Mouse (Mus musculus): ENCODE data around the gene Gm19935. TPM values are rescaled to one million over a fixed set of nuclear protein-coding genes. Genes with fewer than 3 reads are reported as not detected.
A peak's percentile ranks its signal among the peaks of the same experiment; 100 is the strongest.

Gene Gm19935
- total RNA-seq, 2 experiments from 2014 or later, result 1.9 to 3.5 TPM

DNA sequence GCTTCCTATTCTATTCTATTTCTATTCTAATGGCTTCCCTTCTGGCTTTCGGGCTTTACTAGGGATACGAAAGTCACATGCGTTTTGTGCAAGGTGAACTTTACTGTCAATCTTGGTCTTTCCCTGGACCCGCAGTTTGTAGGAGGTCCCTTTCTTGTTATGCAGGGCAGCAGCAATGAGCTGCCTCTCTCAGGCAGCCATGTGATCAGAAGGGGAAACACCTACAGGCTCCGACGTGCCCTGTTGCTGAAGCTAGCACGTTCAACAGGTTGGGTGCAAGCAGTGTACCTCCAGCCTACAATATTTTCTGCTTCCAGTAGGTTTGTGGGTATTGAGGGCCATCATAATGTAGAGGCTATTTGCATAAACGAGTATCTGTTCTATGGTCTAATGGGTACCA, 13.8 kb upstream of the Gm19935 start:
- no peak for DNase-seq (ENCODE audit: low spot score in 2 of 2)

DNA sequence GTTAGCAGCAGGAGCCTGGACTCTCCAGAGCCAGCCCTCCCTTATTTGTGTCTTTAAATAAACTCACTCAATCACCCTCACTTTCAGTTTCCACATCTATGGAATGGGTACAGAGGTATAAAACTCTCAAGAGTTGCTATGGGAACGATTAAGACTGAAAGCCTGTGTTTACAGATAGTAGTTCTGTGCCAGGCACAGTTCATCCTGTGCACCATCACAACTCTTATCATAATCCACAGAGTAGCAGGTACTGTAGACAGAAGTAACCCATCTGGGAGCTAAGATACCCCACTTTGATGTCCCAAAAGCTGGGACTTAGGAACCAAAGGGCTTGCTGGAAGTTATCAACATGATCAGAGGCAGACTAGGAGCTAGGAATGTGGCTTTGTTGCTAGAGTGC, 12.6 kb upstream of the Gm19935 start:
- no peak for DNase-seq (ENCODE audit: low spot score in 2 of 2)

- DNase-seq (ENCODE audit: low spot score in 2 of 2), result no peak
Measured at GRCm38 (mm10) chr8:90828987-90829740, 12.0 kb upstream of the Gm19935 start.

- DNase-seq (ENCODE audit: low spot score in 2 of 2), result peak; percentile 99
Measured at GRCm38 (mm10) chr8:90828181-90828986, 11.2 kb upstream of the Gm19935 start, which contains the start of gene Chd9. Chd9 (plus strand) TSS chr8:90828352.

- DNase-seq (ENCODE audit: low spot score in 2 of 2), result no peak
Measured at GRCm38 (mm10) chr8:90825459-90825871, 8.3 kb upstream of the Gm19935 start.

- no peak for DNase-seq (ENCODE audit: low spot score in 2 of 2)
Measured at GRCm38 (mm10) chr8:90822443-90822842, 5.2 kb upstream of the Gm19935 start.

GRCm38 (mm10) chr8:90820321-90820696, 3.1 kb upstream of the Gm19935 start:
- no peak for DNase-seq (ENCODE audit: low spot score in 2 of 2)

DNA sequence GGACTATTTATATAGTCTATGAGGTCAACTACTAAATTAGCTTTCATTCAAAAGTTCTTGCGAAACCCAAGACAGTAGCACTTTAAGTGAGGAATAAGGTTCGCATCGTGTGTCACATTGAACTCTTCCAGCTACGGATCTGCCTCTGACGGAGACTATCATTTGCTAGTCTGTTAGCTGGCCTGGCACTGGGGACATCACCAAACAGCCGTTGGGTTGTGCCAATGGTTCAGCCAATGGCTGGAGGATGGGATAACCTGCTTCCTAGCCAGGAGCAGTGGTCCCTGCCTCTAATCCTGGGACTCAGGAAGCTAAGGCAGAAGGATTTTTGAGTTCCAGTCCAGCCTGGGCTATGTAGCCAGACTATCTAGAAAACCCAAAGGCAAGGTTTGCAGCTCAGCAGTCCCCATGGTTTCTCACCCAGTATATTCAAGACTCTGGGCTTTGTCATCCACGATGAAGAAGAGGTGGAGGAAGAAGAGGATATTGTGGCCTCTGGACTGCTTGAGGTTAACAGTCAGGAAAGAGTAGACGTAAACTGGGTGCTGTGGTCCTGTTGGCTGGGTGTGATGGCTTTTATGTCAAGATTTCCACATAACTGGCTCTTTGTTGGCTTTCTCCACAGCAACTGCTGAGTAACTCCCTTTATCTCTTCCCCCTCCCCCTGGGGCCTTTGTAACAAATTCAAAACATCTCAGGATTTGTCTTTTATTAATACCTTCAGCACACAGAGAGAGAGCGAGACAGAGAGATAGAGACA, 2.5 kb upstream of the Gm19935 start:
- no peak for DNase-seq (ENCODE audit: low spot score in 2 of 2)

- DNase-seq (ENCODE audit: low spot score in 2 of 2), result no peak
Measured at GRCm38 (mm10) chr8:90816061-90816882, 921 bp downstream of the Gm19935 start.

GRCm38 (mm10) chr8:90813602-90814320, 3.4 kb downstream of the Gm19935 start:
- DNase-seq (ENCODE audit: low spot score in 2 of 2), result no peak

GRCm38 (mm10) chr8:90799473-90799872, 17.7 kb downstream of the Gm19935 start:
- no peak for DNase-seq (ENCODE audit: low spot score in 2 of 2)

GRCm38 (mm10) chr8:90794990-90795861, 22.0 kb downstream of the Gm19935 start:
- DNase-seq (ENCODE audit: low spot score in 2 of 2), result peak; percentile 73 to 75

DNA sequence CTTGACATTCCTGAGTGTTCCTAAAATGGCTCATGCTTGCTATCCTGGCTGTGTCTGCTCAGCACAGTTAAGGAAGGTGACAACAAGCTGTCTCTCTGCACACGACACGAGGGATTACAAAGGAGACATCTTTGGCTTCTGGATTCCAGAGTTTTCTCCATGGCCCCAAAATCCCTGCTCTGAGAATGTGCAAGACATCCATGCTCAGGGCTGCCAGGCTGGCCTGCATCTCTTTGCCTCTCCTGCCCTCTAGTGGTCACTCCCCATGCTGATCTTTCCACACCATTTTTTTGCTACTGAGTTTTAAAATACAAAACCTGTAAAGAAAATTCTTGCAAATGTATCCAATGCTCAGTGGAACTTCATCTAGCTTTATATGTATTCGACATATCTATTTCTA, 23.5 kb downstream of the Gm19935 start:
- DNase-seq (ENCODE audit: low spot score in 2 of 2), result peak; percentile 88 to 91

- no peak for DNase-seq (ENCODE audit: low spot score in 2 of 2)
Measured at GRCm38 (mm10) chr8:90791616-90792015, 25.6 kb downstream of the Gm19935 start.

DNA sequence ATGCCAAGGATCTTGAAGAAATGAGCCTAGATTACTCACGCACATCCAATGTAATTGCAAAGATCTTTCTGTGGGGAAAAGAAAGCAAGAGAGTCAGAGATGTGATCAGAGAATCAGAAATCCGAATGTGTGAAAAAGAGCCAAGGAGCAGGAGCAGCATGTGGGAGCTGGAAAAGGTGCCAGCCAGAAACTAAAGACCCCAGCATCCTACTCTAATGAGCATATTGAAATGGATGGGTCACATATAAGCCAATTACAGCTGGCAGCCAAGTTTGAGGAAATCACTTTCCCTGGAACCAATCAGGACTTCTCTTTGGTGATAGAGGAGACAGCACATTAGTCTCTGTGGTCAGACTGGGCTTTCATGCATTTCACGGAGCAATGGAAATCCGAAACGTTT, 47.4 kb downstream of the Gm19935 start:
- no peak for DNase-seq (ENCODE audit: low spot score in 2 of 2)

Data from layer of hippocampus, postnatal 10 days (tissue).